Mouse (Mus musculus) spleen, postnatal 4 days (tissue): Measurements from ENCODE around the gene Ahcy.
"Not testable (repeated sequence)": the region's sequence is repeated elsewhere in the genome, so short reads cannot be mapped to it uniquely, and the experiment has no call there.

Experiments used
- DNase-seq, 2 experiments: peaks; one replicate each; pipeline ENCODE4 v3.0.0; 2022; ENCODE audit warnings: low spot score in 2 of 2

The Ahcy gene

GRCm38 (mm10) chr2:155019673-155020072 lies 54.6 kb downstream of the Ahcy start:
- DNase-seq = peak; percentile 85 to 93

- peak; percentile 57 to 79 for DNase-seq
Measured at GRCm38 (mm10) chr2:155018762-155019641, 55.3 kb downstream of the Ahcy start.

- peak in 1 of 2 experiments; percentile 15 for DNase-seq
Measured at GRCm38 (mm10) chr2:155018251-155018755, 56.0 kb downstream of the Ahcy start, which contains the start of gene Gm14226. Gene Gm14226 (plus strand): TSS chr2:155018266.

GRCm38 (mm10) chr2:155016751-155017150 lies 57.5 kb downstream of the Ahcy start:
- not testable (repeated sequence) for DNase-seq

- DNase-seq = no peak
Measured at GRCm38 (mm10) chr2:155012991-155013390, 61.3 kb downstream of the Ahcy start.

GRCm38 (mm10) chr2:155011086-155011656 lies 63.1 kb downstream of the Ahcy start:
- no peak for DNase-seq
